ENCODE assay signal across 9 mouse cellular contexts in genomic region chr3:146681696-146682095, GRCm38 (mm10). TPM values are rescaled to one million over a fixed set of nuclear protein-coding genes. Genes with fewer than 3 reads are reported as not detected.
DNase-seq lines count a peak whose midpoint lies in the region; ATAC-seq and TF ChIP-seq lines count a peak whose summit lies in the region.
"Had no signal": no experiment of that assay in that cellular context is flagged by ENCODE, and none has a peak within 500 bp of the region (broad histone marks: within the 10 kb centered on the region; RNA-seq: fewer than 3 reads in every experiment).

No protein-coding gene starts in this region.

- no peak overlapping the region for H3K9ac ChIP-seq in hindbrain, embryonic 13.5 days
- H3K9ac ChIP-seq in hindbrain, embryonic 12.5 days = no peak overlapping the region
- H3K9ac ChIP-seq in limb, embryonic 14.5 days (ENCODE audit: low read depth, low read length, severe bottlenecking) = no peak overlapping the region

- DNase-seq in CD4-positive helper T cell, adult 2 months (ENCODE audit: low read depth, low spot score) = peak; percentile 45
- no peak for DNase-seq in limb, embryonic 14.5 days (ENCODE audit: low spot score)
- DNase-seq in frontal cortex, postnatal 36 days (ENCODE audit: low spot score in 2 of 2) = no peak
- no peak for DNase-seq in layer of hippocampus, adult 18-20 months (ENCODE audit: low spot score in 2 of 2)

- no peak overlapping the region for H3K27ac ChIP-seq in hindbrain, embryonic 13.5 days
- no peak overlapping the region for H3K27ac ChIP-seq in hindbrain, embryonic 12.5 days
- no peak overlapping the region for H3K27ac ChIP-seq in brown adipose tissue, adult 24 weeks (replicated peaks; ENCODE audit: low read depth, low read length)
- H3K27ac ChIP-seq in limb, embryonic 14.5 days (replicated peaks; ENCODE audit: low read depth, low read length) = peak overlapping the region; percentile 44; the same call in 1 of the 2 replicates
- H3K27ac ChIP-seq: macrophage had no signal

- TF ChIP-seq POLR2A in limb, embryonic 14.5 days (IDR thresholded peaks at IDR 0.05; ENCODE audit: borderline replicate concordance, extremely low read depth, insufficient read depth, insufficient read length) = no peak

- no peaks in the 10 kb centered on the region for H3K9me3 ChIP-seq in hindbrain, embryonic 13.5 days
- H3K9me3 ChIP-seq in hindbrain, embryonic 12.5 days (replicated peaks) = no peaks in the 10 kb centered on the region
- H3K9me3 ChIP-seq in limb, embryonic 14.5 days (ENCODE audit: control insufficient read depth, low read length) = no peaks in the 10 kb centered on the region

- peaks cover 21% of the 10 kb centered on the region; the same call in 1 of the 2 replicates for H3K27me3 ChIP-seq in hindbrain, embryonic 13.5 days
- peaks cover 14% of the 10 kb centered on the region for H3K27me3 ChIP-seq in hindbrain, embryonic 12.5 days
- H3K27me3 ChIP-seq in limb, embryonic 14.5 days (ENCODE audit: control insufficient read depth, insufficient read depth, low read length) = no peaks in the 10 kb centered on the region

- no peak for ATAC-seq in hindbrain, embryonic 13.5 days (ENCODE audit: low FRiP score)
- ATAC-seq in hindbrain, embryonic 12.5 days (ENCODE audit: low FRiP score) = no peak
- ATAC-seq in limb, embryonic 14.5 days (ENCODE audit: low FRiP score, low read depth) = no peak
- no peak for ATAC-seq in erythroblast, adult 5-6 weeks (replicated peaks; ENCODE audit: low FRiP score, poor library complexity, severe bottlenecking)

- H3K4me3 ChIP-seq in hindbrain, embryonic 13.5 days = no peak overlapping the region
- no peak overlapping the region for H3K4me3 ChIP-seq in hindbrain, embryonic 12.5 days
- peak overlapping the region; percentile 41; the same call in 1 of the 2 replicates for H3K4me3 ChIP-seq in brown adipose tissue, adult 24 weeks (ENCODE audit: insufficient read depth, low read depth, low read length)
- no peak overlapping the region for H3K4me3 ChIP-seq in limb, embryonic 14.5 days (replicated peaks; ENCODE audit: low read length)

- 82% methylated on average over 8 of the region's 8 CpGs for WGBS in hindbrain, embryonic 13.5 days
- WGBS in hindbrain, embryonic 12.5 days = 89% methylated on average over 8 of the region's 8 CpGs
- 61% methylated on average over 8 of the region's 8 CpGs for WGBS in limb, embryonic 14.5 days

- H3K4me1 ChIP-seq in hindbrain, embryonic 13.5 days (replicated peaks) = peaks cover 10% of the 10 kb centered on the region
- peaks cover 5% of the 10 kb centered on the region; the same call in 1 of the 2 replicates for H3K4me1 ChIP-seq in hindbrain, embryonic 12.5 days
- no peaks in the 10 kb centered on the region for H3K4me1 ChIP-seq in brown adipose tissue, adult 24 weeks (ENCODE audit: control insufficient read depth, insufficient read depth, insufficient read length, low read length)
- H3K4me1 ChIP-seq in limb, embryonic 14.5 days (ENCODE audit: control insufficient read depth, insufficient read depth, low read length) = peaks cover 14% of the 10 kb centered on the region

- peak overlapping the region; percentile 44 for H3K4me2 ChIP-seq in hindbrain, embryonic 13.5 days
- H3K4me2 ChIP-seq in hindbrain, embryonic 12.5 days (replicated peaks) = no peak overlapping the region
- H3K4me2 ChIP-seq in limb, embryonic 14.5 days (replicated peaks; ENCODE audit: low read depth, low read length, severe bottlenecking) = peak overlapping the region; percentile 49

- H3K36me3 ChIP-seq in hindbrain, embryonic 13.5 days = no peaks in the 10 kb centered on the region
- no peaks in the 10 kb centered on the region for H3K36me3 ChIP-seq in hindbrain, embryonic 12.5 days
- H3K36me3 ChIP-seq in limb, embryonic 14.5 days (ENCODE audit: control insufficient read depth, insufficient read depth, low read length) = no peaks in the 10 kb centered on the region

RNA-seq across cellular contexts. Expression of gene Samd13, which starts 3.7 kb away (rescaled TPM):
- polyA plus RNA-seq in hindbrain, embryonic 13.5 days (2015; fragmentation: Nextera tagmentation; extraction: Ambion mirVana) = 0.23 and 0.44 TPM in 2 replicates
- 0.79 and 1.2 TPM in 2 replicates for polyA plus RNA-seq in hindbrain, embryonic 12.5 days (2016; fragmentation: Nextera tagmentation; extraction: Ambion mirVana)
- polyA plus RNA-seq in brown adipose tissue, adult 24 weeks (2012; ENCODE audit: insufficient read depth, insufficient read length, missing spikeins) = not detected in 2 replicates
- polyA plus RNA-seq in limb, embryonic 14.5 days (2012; rRNA removed) = 0.55 and 0.72 TPM in 2 replicates
- 0.83 and 1.4 TPM in 2 replicates for polyA plus RNA-seq in limb, embryonic 14.5 days (2014; fragmentation: Nextera tagmentation; extraction: Ambion mirVana)
- not detected in 2 replicates for total RNA-seq in erythroblast, adult 5-6 weeks (2015; ENCODE audit: low replicate concordance)
- 0.60 and 0.84 TPM in 2 replicates for total RNA-seq in erythroblast, adult 5-6 weeks (2017; ENCODE audit: low replicate concordance)
- not detected for total RNA-seq in layer of hippocampus, adult 18-20 months (2021)
- polyA plus RNA-seq: macrophage had no signal

RNA-seq across cellular contexts. Expression of gene 4930503B20Rik, which starts 30.6 kb away (rescaled TPM):
- polyA plus RNA-seq in hindbrain, embryonic 13.5 days (2015; fragmentation: Nextera tagmentation; extraction: Ambion mirVana) = not detected in 2 replicates
- not detected in 2 replicates for polyA plus RNA-seq in hindbrain, embryonic 12.5 days (2016; fragmentation: Nextera tagmentation; extraction: Ambion mirVana)
- not detected in 2 replicates for polyA plus RNA-seq in brown adipose tissue, adult 24 weeks (2012; ENCODE audit: insufficient read depth, insufficient read length, missing spikeins)
- polyA plus RNA-seq in limb, embryonic 14.5 days (2012; rRNA removed) = 0.09 TPM in 1 of 2 replicates, not detected in the other
- not detected in 2 replicates for polyA plus RNA-seq in limb, embryonic 14.5 days (2014; fragmentation: Nextera tagmentation; extraction: Ambion mirVana)
- not detected in 2 replicates for total RNA-seq in erythroblast, adult 5-6 weeks (2015; ENCODE audit: low replicate concordance)
- total RNA-seq in erythroblast, adult 5-6 weeks (2017; ENCODE audit: low replicate concordance) = not detected in 2 replicates
- total RNA-seq in layer of hippocampus, adult 18-20 months (2021) = not detected
- polyA plus RNA-seq: macrophage had no signal
